Mouse (Mus musculus) T-helper 1 cell (primary cell): ENCODE measurements at regions not wholly inside any gene's neighbourhood (a gene's known extent, or its start where the extent isn't known, plus 50 kb on each side); places are given as distances from the start of the nearest gene placed in this dataset.
"Not testable (repeated sequence)": the region's sequence is repeated elsewhere in the genome, so short reads cannot be mapped to it uniquely, and the experiment has no call there.

Source experiments
- in situ Hi-C: fragments of 300-600 bp; cut with MboI, MseI; formaldehyde crosslinking; loops from one replicate; pipeline ENCODE4 v1.15.1; 2025; ENCODE audit warnings: high pct_unique_total_duplicates

DNA sequence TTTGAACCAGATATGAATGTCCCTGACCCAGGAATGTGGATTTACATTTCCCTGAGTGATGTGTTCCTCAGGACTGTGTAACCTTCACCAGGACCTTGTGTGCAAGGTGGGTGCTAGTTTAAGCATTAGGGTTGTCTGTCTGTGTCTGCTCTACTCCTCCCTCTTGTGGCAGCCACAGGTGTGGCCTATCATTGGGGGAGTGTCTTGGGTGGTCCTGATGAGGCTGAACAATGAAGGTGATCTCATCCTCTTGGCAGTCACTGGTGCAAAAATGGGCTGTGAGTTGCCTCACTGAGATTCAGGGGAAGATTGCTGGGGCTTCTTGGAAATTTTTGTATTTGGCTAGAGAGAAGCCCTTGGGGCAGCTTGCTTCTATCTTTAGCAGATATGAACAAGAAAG is 179.4 kb upstream of the Ube2e1 start:
- in situ Hi-C loops, result loop anchor here (25.0 kb wide), 1 partner anchor 501 kb away; no protein-coding TSS in a partner anchor

DNA sequence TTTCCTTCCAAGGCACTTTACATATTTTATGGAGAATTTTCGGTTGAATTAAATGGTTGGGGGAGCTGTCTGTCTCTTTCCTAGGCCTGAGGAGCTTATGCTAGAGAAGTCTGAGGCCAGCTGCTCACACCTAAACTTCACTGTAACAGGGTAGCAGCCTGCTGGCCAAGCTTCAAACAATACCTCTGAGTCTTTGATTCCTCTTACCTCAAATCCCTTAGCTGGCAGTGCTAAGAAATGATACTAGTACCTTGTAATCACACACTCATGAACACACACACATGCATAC is 176.6 kb upstream of the Ube2e1 start:
- in situ Hi-C loops, result loop anchor here (25.0 kb wide), 1 partner anchor 504 kb away; no protein-coding TSS in a partner anchor

DNA sequence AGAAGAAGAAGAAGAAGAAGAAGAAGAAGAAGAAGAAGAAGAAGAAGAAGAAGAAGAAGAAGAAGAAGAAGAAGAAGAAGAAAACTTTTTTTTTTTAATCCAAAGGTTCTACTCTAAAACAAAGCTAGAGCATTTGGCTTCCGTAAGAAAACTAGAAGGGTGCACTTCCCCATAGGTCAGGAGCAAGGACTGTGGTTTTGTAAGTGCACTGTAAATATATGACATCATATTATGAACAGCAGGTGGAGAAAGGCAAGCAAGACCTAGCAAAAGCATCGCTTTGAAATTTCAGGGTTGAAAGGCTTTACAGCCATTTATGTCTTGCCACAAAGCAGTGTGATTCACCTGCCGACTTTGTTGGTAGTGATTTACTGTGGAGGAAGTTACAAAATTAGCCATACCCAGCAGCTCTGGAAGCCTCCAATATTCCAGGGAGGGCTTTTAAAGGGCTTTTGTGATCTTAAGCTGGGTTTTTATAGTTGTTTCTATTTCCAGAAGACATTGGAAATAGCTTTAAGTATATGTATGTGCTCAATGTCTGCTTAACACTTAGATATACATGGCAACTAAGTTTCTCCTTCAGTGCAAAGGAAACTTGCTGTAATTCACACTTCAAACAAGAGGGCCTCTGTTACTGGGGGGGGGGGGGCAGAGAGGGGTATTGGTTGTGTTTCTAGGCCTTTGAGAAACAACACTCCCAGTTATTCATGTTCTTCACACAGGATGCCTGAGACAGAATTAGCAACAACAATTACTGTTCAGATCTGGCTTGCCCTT is 176.1 kb upstream of the Ube2e1 start:
- in situ Hi-C loops, result loop anchor here (25.0 kb wide), 1 partner anchor 505 kb away; no protein-coding TSS in a partner anchor

DNA sequence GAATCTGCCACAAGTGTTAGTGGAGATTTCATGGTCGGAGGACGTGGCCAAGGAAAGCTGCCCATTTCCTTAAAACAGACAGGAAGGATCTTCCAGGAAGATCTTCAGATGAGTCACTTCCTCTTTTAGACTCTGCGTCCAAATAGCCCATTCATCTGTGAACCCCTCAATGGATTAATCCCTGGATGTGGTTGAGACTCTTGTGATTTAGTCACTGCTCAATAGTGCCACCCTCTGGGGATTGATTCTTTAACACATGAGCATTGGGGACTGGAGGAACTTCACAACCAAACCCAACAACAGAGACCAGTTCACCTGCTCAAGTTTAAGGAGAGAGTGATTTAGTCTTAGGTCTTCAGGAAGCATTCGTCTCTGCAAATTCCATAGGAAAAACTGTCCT is 174.5 kb upstream of the Ube2e1 start:
- in situ Hi-C loops, result loop anchor here (25.0 kb wide), 1 partner anchor 506 kb away; no protein-coding TSS in a partner anchor

DNA sequence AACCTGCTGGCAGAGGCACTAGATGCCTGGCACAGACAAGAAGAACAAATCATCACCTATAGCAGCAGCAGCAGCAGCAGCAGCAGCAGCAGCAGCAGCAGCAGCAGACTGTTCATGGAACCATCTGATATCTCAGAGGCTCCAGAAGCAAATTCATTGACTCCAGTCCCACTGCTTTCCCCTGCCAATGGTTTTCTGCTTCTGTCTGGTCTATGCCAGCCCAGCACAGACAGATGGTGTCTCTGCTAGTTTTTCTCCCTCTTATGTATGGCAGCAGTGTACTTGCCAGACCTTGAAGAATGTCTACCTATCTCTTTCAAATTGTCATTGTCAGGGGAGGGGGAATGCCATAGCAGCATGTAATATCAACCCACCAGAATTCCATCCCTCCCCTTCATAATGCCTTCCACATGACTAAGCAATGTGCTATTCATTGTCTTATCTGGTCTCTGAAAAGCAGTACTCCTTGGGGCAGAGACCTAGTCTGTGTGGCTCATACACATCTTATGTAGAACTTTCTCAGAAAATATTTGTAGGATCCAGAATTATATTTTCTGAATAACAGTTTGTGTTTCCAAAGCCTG is 168.7 kb upstream of the Ube2e1 start:
- in situ Hi-C loops, result loop anchor here (25.0 kb wide), 1 partner anchor 512 kb away; no protein-coding TSS in a partner anchor

DNA sequence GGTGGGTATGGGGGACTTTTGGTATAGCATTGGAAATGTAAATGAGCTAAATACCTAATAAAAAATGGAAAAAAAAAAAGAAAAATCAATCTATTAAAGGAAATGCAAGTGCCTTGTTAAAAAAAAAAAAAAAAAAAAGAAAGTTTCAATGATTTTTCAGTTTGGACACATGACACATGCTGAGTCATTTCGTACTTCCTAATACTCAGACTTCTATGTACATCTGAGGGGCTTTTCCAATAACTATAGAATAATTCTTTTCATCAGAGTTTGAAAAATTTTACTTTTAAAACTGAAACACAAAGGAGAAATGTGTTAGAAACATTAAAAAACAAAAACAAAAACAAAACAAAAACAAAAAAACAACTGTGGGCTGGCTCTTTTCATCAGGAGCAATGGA is 162.4 kb upstream of the Ube2e1 start:
- in situ Hi-C loops, result no loop called here

DNA sequence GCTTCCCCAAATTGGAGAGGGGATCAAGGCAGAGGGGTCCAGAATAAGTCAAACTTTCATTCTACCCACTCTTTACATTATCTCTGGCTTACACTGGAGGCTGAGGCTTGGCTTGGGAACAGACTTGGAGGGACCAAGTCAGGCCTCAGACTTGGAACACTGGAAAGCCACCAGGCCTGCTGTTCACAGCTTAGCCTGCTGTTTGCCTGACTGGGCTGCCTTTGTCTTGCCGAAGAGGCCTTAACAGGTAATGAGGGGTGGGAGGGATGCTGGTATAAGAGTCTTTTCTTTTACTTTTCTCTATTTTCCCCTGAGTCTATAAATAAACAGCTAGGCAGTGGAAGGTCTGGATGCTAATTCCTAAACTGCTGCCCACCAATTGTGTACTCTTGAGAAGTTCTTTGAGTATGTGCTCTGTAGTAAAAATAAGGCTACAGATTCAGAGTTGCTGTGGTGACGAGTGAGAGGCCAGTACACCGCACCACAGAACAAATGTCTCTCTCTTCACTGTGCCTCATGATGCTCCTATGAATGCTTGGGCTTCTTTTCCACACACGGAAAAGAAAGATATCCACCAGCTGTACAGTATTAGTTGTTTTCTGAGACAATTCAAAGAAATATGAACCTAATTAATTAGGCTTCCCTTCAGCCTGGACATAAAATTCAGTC is 154.6 kb upstream of the Ube2e1 start:
- in situ Hi-C loops, result no loop called here

DNA sequence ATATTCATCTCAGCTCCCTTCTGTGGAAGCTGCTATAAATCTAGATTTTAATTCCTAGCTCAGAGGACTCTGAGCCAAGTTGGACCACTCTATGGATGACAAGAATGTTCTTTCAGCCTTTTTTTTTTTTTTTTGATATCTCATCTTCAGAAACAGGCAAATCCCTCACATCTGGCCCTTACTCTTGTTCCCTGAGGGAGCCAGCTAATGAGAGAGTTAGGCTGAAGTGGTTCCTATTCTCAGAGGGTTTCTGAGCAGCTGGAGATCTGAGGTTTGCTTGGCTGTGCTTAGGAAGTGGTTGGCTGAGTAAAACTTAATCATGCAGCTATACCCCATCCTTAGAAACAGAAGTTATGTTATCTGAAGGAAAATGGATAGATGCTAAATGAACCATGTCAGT is 153.9 kb upstream of the Ube2e1 start:
- in situ Hi-C loops, result no loop called here

DNA sequence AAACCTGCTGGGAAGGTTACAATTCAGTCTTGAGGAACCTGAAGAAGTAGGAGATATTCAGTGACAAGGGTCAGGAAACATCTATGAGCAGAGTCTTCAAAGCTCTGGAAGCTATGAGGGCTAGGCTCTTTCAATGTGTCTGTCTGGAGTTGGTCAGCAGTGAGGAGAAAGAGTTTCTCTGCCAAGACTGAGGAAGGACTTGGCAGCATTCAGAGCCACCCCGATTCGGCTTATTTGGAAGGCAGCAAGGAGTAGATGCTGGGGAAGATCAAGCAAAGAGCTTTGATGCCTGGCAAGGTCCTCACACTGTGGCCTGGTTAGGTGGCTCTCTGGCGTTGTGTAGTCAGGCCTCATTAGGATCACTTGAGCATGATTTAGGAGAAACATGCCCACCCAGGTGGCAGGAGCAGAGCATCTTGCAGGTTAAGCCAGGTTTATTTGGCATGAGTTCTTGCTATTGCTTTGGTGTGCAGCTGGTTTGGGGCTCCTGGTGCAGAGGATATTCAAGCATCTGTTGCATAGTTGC is 145.2 kb upstream of the Ube2e1 start:
- in situ Hi-C loops, result no loop called here

DNA sequence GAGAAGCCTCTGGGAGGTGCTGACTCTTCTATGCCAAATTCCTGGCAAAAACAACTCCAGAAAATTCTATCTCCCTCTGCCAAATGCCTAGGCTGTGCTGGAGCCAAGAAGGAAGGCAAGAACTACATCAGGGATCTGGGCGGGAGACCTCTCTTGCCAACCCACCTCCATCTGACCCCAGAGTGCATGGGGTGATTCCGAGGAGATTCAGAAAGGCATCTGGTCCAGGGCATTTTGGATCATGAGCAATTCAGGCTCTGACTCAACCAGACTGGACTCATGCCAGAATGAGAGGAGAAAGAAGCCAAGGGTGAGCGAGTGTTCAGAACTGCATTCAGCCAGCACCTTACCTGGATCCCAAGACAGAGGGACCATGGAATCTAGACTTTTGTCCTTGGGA is 137.0 kb upstream of the Ube2e1 start:
- in situ Hi-C loops, result no loop called here

DNA sequence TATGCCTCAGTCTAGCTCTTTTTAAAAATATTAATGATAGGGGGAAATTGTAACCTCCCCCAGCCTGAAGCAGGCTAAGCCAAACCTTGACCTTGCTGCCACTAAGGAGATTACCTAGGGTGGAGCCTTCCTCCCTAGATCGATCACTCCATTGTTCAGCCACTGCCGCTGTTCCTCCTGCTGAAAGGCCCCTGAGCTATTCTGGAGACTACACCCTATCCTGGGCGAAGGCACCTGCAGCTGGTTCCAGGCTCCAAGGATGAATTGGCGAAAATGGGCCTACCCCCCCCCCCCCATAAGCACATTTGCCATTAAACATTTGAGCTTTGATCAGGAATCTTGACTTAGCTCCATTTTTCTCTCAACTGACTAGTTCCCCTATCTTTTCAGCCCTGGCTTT is 135.2 kb upstream of the Ube2e1 start:
- in situ Hi-C loops, result not testable (repeated sequence)

DNA sequence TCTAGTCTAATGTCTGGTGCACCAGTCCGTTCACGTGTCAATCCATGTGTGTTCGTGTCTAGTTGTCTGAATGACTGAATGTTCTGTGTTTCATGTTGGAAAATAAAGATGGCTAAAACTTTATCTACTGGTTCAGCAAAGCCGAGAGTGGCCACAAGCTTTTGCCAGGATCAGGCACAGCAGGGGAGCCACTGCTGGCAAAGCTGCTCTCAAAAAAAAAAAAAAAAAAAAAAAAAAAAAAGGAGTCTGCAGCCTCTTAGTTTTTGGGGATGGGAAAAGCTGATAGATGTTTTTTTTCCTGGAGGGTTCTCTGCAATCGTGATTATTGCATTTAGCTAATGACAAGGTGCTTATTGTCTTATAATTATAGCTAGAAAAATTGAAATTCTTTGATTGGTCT is 132.5 kb upstream of the Ube2e1 start:
- in situ Hi-C loops, result not testable (repeated sequence)

DNA sequence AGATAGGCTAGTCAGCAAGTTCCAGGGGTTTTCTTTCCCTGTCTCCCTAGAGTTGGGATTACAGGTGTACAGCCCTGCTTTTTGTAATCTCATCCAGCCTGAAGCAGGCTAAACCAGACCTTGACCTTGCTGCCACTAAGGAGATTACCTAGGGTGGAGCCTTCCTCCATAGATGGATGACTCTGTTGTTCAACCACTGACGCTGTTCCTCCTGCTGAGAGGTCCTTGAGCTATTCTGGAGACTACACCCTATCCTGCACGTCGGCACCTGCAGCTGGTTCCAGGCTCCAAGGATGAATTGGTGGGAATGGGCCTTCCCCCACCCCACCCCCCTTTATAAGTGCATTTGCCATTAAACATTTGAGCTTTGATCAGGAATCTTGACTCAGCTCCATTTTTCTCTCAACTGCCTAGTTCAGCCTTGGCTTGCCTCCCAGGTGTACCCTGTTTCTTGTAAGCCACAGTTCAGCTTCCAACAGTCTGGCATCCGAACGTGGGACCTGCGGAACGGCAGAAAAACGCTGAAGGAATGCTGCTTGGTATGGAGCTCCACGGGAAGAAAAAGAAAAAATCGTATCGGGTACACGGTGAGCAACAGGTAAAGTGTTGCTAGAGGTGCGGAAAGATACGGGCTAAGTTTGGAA is 131.7 kb upstream of the Ube2e1 start:
- in situ Hi-C loops, result no loop called here

DNA sequence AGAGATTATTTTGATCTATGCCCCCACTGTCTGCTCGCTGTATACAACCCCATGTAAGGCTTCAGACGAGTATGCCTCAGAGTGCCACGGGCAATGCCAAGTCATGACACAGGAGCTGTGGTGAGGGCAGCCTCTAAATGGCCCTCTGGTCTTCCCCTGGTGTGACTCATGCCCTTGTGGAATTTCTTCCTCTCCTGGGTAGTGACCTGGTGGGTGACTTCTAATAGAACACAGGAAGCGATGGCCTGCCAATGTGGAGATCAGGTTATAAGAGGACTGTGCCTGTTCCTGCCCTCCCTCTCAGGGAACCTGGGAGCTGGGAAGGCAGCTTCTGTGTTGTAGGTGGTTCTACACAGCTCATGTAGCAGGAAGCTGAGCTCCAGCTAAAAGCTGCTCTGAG is 130.7 kb upstream of the Ube2e1 start:
- in situ Hi-C loops, result no loop called here

DNA sequence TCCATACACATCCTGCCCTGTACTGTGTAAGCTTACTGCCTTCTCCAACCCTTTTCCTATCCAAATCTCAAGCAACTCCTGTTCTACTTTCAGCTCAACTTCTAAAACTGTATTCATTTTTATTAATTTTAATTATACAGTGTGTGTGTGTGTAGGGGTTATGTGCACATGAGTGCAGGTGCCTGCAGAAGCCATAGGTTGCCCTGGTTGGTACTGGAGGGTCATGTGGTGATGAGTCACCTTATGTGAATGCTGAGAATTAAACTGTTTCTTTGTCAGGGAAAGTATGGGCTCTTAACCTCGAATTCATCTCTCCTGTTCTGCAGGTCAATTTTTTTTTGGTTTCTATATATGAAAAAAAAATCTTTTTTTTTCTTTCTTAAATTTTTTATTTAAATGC is 117.0 kb upstream of the Ube2e1 start:
- in situ Hi-C loops, result no loop called here

DNA sequence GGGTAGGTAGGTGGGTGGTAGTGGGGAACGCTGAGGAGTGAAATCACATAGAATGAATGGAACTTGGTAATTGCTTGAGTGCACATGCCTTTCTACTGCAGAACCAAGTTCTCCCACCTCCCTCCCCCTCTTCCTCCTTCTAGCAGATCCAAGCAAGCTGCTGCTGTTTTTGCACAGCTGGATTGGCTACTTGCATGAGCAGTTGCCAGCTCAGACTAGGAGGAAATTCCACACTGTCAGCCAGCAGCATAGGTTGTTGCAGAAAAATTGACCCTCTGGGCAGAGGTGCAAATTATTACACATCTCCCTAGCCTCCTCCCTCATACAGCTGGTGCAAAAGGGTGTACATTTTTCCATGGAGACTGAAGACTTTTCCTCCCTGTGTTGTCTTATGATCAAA is 112.8 kb upstream of the Ube2e1 start:
- in situ Hi-C loops, result no loop called here

DNA sequence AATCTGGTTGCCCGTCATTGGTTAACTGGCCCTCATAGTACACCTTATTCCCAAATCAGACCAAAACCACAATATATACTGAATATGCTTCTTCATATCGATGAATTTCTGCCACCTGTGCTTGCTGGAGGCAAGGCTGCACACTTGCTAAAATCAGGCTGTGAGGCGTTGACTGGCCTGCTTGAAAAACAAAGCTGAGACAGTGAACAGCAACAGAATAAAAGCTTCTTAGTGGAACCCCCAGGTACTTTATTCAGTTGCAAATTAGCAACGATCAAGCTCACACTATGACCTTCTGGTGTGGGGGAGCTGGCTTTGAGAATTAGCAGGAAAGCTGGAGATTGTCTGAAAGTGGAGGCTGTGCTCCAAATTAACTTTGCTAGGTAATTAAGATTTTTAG is 97.3 kb upstream of the Ube2e1 start:
- in situ Hi-C loops, result not testable (repeated sequence)

DNA sequence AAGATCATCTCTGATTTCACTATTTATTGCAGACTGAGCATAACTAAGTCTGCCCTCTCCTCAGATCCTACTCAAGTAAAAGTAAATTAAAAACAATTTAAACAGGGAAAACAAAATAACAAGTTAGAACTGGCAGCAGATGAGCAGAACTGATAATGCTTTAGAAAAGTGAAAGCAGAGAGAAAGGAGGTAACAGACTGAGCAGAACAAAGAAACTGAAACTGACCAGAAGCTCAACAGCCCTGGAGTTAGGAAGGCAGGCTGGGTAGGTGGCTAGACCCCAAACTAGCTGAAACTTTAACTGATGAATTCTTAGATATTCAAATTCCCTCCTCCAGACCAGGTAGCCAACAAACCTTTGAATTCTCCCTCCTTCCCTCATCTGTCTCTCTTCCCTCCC is 94.2 kb upstream of the Ube2e1 start:
- in situ Hi-C loops, result no loop called here

DNA sequence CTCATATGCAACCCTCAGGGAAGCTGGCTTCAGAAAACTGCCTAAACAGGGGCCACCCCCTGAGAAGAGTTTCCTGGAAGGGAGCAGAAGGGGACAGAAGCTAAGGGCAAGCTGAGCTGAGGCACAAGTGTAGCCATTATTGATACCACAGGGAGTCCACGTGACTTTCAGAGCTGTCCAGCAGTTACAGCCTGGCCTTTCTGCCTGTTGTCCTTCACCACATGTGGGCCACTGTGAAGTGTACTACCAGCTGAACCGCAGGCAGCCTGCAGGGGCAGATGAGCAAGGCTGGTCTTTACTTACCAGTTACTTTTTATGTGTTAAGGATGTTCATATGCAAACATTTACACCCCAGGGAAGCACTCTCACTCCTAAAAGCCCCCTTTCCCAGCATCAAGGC is 85.2 kb upstream of the Ube2e1 start:
- in situ Hi-C loops, result no loop called here

DNA sequence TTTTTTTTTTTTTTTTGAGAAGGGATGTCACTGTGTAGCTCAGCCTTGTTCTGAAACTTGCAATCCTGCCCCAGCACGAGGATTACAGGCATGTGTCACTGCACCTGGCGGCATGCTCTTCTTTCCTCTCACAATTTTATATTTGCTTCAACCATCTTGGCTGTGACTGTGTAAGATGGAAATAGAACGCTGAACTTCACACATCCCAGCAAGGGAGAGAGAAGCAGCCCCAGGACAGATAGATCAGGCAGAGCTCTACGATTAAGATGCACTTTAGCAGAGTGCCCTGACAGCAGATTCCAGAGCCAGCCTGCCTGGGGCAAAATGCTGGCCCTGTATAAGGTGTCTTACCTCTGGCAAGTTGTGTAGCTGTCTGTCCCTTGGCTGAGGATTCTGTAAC is 84.7 kb upstream of the Ube2e1 start:
- in situ Hi-C loops, result no loop called here

DNA sequence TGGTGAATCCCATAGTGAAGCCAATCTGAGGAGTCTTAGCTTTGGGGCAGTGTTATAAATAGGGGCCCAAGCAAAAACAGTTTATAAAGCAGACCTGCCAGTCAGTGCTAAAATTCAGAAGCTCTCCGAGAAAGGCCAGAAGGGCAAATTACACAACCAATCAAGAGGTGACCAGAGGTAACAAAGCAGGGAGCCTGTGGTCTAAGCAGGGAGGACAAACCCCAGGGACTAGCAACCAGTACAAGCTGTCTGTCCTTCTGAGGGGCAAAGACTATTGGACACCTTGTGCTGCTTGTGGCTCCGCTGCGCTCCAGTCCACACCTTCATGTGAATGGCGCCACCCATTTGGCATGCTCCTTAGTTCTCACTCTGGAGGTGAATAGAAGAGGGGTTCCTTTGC is 67.3 kb upstream of the Ube2e1 start:
- in situ Hi-C loops, result no loop called here

DNA sequence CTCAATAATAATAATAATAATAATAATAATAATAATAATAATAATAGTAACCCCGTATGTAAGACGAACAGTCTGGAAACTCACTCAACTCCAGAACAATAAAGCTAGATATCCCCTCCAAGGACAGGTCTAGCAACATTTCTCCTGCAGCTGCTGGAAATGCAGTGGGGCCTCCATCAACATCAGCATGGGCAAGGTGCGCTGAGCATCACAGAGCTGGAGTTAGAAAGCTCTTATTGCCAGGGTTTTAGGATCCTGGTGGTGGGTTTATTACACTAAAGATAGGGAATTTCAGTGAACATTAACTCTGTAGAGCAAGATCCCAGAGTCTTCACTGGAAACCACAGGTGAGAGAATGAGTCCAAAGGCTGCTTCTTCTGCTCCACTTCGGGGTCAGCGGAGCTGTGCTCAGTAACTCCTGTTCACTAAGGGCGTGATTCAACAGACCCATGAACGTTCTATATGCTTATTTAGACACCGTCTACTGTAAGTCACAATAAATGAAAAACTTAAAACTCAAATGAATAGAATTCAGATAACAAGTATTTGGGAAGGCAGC is 64.6 kb upstream of the Ube2e1 start:
- in situ Hi-C loops, result no loop called here
